Mouse (Mus musculus): ENCODE measurements around the gene Slc7a11. TPM values are rescaled to one million over a fixed set of nuclear protein-coding genes. Genes with fewer than 3 reads are reported as not detected.

Gene Slc7a11
- polyA plus RNA-seq, 1 experiment from 2014 or later = 2.5 TPM

GRCm38 (mm10) chr3:50367175-50367574, 76.2 kb downstream of the Slc7a11 start:
- Histone ChIP-seq H3K9me3 (ENCODE audit: control insufficient read depth, low read length) (no peaks in the 10 kb centered on the region), H3K27ac (replicated peaks; ENCODE audit: low read depth, low read length) (no peak overlapping the region), H3K36me3 (ENCODE audit: control insufficient read depth, insufficient read depth, low read length) (no peaks in the 10 kb centered on the region), H3K4me3 (ENCODE audit: low read depth, low read length) (no peak overlapping the region), H3K27me3 (replicated peaks; ENCODE audit: control insufficient read depth, insufficient read depth, low read length) (no peaks in the 10 kb centered on the region), H3K4me1 (ENCODE audit: control insufficient read depth, insufficient read depth, low read length) (no peaks in the 10 kb centered on the region), H3K9ac (ENCODE audit: low read depth, low read length) (no peak overlapping the region), H3K4me2 (ENCODE audit: low read depth, low read length) (no peak overlapping the region)
- DNase-seq (ENCODE audit: low spot score) (no peak), ATAC-seq (ENCODE audit: low read depth) (no peak)
- WGBS = 65% methylated on average over 3 of the region's 3 CpGs

DNA sequence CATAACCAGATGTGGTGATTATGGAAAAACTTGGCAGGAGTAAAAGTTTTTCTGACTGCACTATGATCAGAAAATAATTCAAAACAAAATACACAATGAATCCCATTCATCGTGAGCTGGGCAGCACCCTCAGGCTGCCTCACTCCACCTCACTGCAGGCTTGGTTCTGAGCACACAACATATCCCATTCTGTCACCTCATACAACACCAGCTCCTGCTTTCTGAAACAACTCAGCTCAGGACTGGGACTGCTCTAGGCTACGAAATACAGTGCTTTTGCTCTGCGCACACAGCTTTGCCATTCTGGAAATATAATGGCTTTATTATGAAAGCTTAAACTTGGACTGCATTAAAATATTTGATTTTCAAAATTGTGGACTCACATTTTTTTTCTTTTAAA, 79.8 kb downstream of the Slc7a11 start:
- ATAC-seq (ENCODE audit: low read depth) = peak; percentile 78; the same call in 1 of the 2 replicates
- Histone ChIP-seq H3K36me3 (ENCODE audit: control insufficient read depth, insufficient read depth, low read length) (no peaks in the 10 kb centered on the region), H3K27me3 (replicated peaks; ENCODE audit: control insufficient read depth, insufficient read depth, low read length) (no peaks in the 10 kb centered on the region), H3K4me3 (ENCODE audit: low read depth, low read length) (no peak overlapping the region), H3K9me3 (ENCODE audit: control insufficient read depth, low read length) (no peaks in the 10 kb centered on the region), H3K9ac (ENCODE audit: low read depth, low read length) (no peak overlapping the region), H3K4me2 (ENCODE audit: low read depth, low read length) (no peak overlapping the region), H3K4me1 (ENCODE audit: control insufficient read depth, insufficient read depth, low read length) (no peaks in the 10 kb centered on the region), H3K27ac (replicated peaks; ENCODE audit: low read depth, low read length) (no peak overlapping the region)
- WGBS = 34% methylated on average over 3 of the region's 3 CpGs
- peak; percentile 44 for DNase-seq (ENCODE audit: low spot score)

- H3K27me3 ChIP-seq (replicated peaks; ENCODE audit: control insufficient read depth, insufficient read depth, low read length) = no peaks in the 10 kb centered on the region
- H3K4me1 ChIP-seq (ENCODE audit: control insufficient read depth, insufficient read depth, low read length) = no peaks in the 10 kb centered on the region; the same call in 1 of the 2 replicates
- no peak overlapping the region; the same call in 1 of the 2 replicates for H3K27ac ChIP-seq (replicated peaks; ENCODE audit: low read depth, low read length)
- WGBS = 48% methylated on average over 1 of the region's 1 CpGs
- H3K4me2 ChIP-seq (ENCODE audit: low read depth, low read length) = no peak overlapping the region
- no peak overlapping the region for H3K9ac ChIP-seq (ENCODE audit: low read depth, low read length)
- H3K4me3 ChIP-seq (ENCODE audit: low read depth, low read length) = no peak overlapping the region
- H3K36me3 ChIP-seq (ENCODE audit: control insufficient read depth, insufficient read depth, low read length) = no peaks in the 10 kb centered on the region
- DNase-seq (ENCODE audit: low spot score) (peak; percentile 67), ATAC-seq (ENCODE audit: low read depth) (peak; percentile 50; the same call in 1 of the 2 replicates)
- no peaks in the 10 kb centered on the region for H3K9me3 ChIP-seq (ENCODE audit: control insufficient read depth, low read length)
These were observed 96.3 kb downstream of the Slc7a11 start for GRCm38 (mm10) chr3:50347081-50347480.

- H3K4me2 ChIP-seq (ENCODE audit: low read depth, low read length) = no peak overlapping the region
- H3K9me3 ChIP-seq (ENCODE audit: control insufficient read depth, low read length) = no peaks in the 10 kb centered on the region
- H3K27me3 ChIP-seq (replicated peaks; ENCODE audit: control insufficient read depth, insufficient read depth, low read length) = no peaks in the 10 kb centered on the region
- 88% methylated on average over 1 of the region's 1 CpGs for WGBS
- no peaks in the 10 kb centered on the region; the same call in 1 of the 2 replicates for H3K4me1 ChIP-seq (ENCODE audit: control insufficient read depth, insufficient read depth, low read length)
- no peak overlapping the region for H3K4me3 ChIP-seq (ENCODE audit: low read depth, low read length)
- H3K9ac ChIP-seq (ENCODE audit: low read depth, low read length) = no peak overlapping the region
- ATAC-seq (ENCODE audit: low read depth) (no peak), DNase-seq (ENCODE audit: low spot score) (peak; percentile 57)
- H3K27ac ChIP-seq (replicated peaks; ENCODE audit: low read depth, low read length) = no peak overlapping the region
- no peaks in the 10 kb centered on the region for H3K36me3 ChIP-seq (ENCODE audit: control insufficient read depth, insufficient read depth, low read length)
These were observed 99.0 kb downstream of the Slc7a11 start for GRCm38 (mm10) chr3:50344411-50344810.

GRCm38 (mm10) chr3:50324524-50324923, 118.9 kb downstream of the Slc7a11 start:
- WGBS = 45% methylated on average over 8 of the region's 8 CpGs
- DNase-seq (ENCODE audit: low spot score) (peak; percentile 41), ATAC-seq (ENCODE audit: low read depth) (no peak)
- Histone ChIP-seq H3K4me1 (ENCODE audit: control insufficient read depth, insufficient read depth, low read length) (no peaks in the 10 kb centered on the region), H3K27ac (replicated peaks; ENCODE audit: low read depth, low read length) (no peak overlapping the region), H3K36me3 (ENCODE audit: control insufficient read depth, insufficient read depth, low read length) (no peaks in the 10 kb centered on the region), H3K9ac (ENCODE audit: low read depth, low read length) (no peak overlapping the region), H3K9me3 (ENCODE audit: control insufficient read depth, low read length) (no peaks in the 10 kb centered on the region), H3K27me3 (replicated peaks; ENCODE audit: control insufficient read depth, insufficient read depth, low read length) (no peaks in the 10 kb centered on the region), H3K4me2 (ENCODE audit: low read depth, low read length) (no peak overlapping the region), H3K4me3 (ENCODE audit: low read depth, low read length) (no peak overlapping the region)

GRCm38 (mm10) chr3:50323881-50324280, 119.5 kb downstream of the Slc7a11 start:
- H3K4me3 ChIP-seq (ENCODE audit: low read depth, low read length) = no peak overlapping the region
- H3K27ac ChIP-seq (replicated peaks; ENCODE audit: low read depth, low read length) = no peak overlapping the region
- no peaks in the 10 kb centered on the region for H3K4me1 ChIP-seq (ENCODE audit: control insufficient read depth, insufficient read depth, low read length)
- H3K9me3 ChIP-seq (ENCODE audit: control insufficient read depth, low read length) = no peaks in the 10 kb centered on the region
- 79% methylated on average over 7 of the region's 7 CpGs for WGBS
- no peaks in the 10 kb centered on the region for H3K27me3 ChIP-seq (replicated peaks; ENCODE audit: control insufficient read depth, insufficient read depth, low read length)
- H3K36me3 ChIP-seq (ENCODE audit: control insufficient read depth, insufficient read depth, low read length) = no peaks in the 10 kb centered on the region
- no peak for ATAC-seq (ENCODE audit: low read depth)
- no peak overlapping the region for H3K4me2 ChIP-seq (ENCODE audit: low read depth, low read length)
- no peak for DNase-seq (ENCODE audit: low spot score)
- H3K9ac ChIP-seq (ENCODE audit: low read depth, low read length) = no peak overlapping the region

DNA sequence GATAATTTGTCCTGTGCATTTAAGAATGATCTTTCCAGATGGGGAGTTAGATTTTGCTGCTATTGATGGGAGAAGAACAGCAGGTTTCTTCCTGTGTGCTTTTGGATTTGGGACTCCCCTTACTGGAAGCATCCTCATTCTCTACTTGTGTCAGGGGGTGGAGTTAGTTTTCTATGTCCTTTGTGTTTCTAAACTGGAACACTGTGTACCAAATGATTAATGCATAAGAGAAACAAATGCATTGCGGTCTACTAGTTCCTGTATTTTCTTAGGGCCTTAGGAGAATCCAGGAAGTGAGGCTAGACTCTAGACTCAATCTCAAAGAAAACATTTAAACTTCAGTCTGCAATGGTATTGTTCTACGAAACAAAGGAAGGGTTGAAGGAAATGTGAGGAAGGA, 122.6 kb downstream of the Slc7a11 start:
- Histone ChIP-seq H3K4me2 (ENCODE audit: low read depth, low read length) (no peak overlapping the region), H3K27me3 (replicated peaks; ENCODE audit: control insufficient read depth, insufficient read depth, low read length) (no peaks in the 10 kb centered on the region), H3K4me1 (ENCODE audit: control insufficient read depth, insufficient read depth, low read length) (no peaks in the 10 kb centered on the region), H3K27ac (replicated peaks; ENCODE audit: low read depth, low read length) (no peak overlapping the region), H3K4me3 (ENCODE audit: low read depth, low read length) (no peak overlapping the region), H3K9ac (ENCODE audit: low read depth, low read length) (no peak overlapping the region), H3K36me3 (ENCODE audit: control insufficient read depth, insufficient read depth, low read length) (no peaks in the 10 kb centered on the region), H3K9me3 (ENCODE audit: control insufficient read depth, low read length) (no peaks in the 10 kb centered on the region)
- 83% methylated on average over 2 of the region's 2 CpGs for WGBS
- ATAC-seq (ENCODE audit: low read depth) (no peak), DNase-seq (ENCODE audit: low spot score) (no peak)

DNA sequence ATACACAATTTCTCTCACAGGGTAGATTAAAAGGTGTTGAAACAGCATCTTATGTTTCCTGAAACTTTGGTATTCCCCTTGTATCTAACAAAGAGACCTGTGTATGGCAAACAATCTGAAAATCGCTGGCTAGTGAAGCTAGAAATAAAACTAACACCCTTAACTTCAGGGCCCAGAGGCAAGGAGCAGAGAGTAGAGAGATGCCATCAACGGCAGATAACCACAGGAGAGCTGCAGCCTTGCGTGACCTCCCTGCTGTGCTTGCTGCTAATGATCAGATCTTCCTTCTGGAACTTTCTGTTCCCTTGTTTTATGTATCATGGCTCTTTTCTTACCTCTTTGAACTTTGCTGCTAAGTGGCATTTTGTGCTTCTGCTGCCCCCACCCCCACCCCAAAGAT, 125.3 kb downstream of the Slc7a11 start:
- no peak overlapping the region for H3K4me2 ChIP-seq (ENCODE audit: low read depth, low read length)
- H3K27me3 ChIP-seq (replicated peaks; ENCODE audit: control insufficient read depth, insufficient read depth, low read length) = no peaks in the 10 kb centered on the region
- H3K4me3 ChIP-seq (ENCODE audit: low read depth, low read length) = no peak overlapping the region
- no peaks in the 10 kb centered on the region for H3K4me1 ChIP-seq (ENCODE audit: control insufficient read depth, insufficient read depth, low read length)
- 44% methylated on average over 3 of the region's 3 CpGs for WGBS
- no peak for ATAC-seq (ENCODE audit: low read depth)
- DNase-seq (ENCODE audit: low spot score) = no peak
- no peaks in the 10 kb centered on the region for H3K36me3 ChIP-seq (ENCODE audit: control insufficient read depth, insufficient read depth, low read length)
- no peak overlapping the region for H3K27ac ChIP-seq (replicated peaks; ENCODE audit: low read depth, low read length)
- H3K9ac ChIP-seq (ENCODE audit: low read depth, low read length) = no peak overlapping the region
- H3K9me3 ChIP-seq (ENCODE audit: control insufficient read depth, low read length) = no peaks in the 10 kb centered on the region

GRCm38 (mm10) chr3:50313816-50314215, 129.6 kb downstream of the Slc7a11 start:
- 74% methylated on average over 3 of the region's 3 CpGs for whole genome bisulfite sequencing
- no peak overlapping the region for H3K9ac ChIP-seq (ENCODE audit: low read depth, low read length)
- DNase-seq (ENCODE audit: low spot score) (peak; percentile 47), ATAC-seq (ENCODE audit: low read depth) (0 out of 2 replicates have a peak, but pooled peaks have one; percentile 57)
- H3K27me3 ChIP-seq (replicated peaks; ENCODE audit: control insufficient read depth, insufficient read depth, low read length) = no peaks in the 10 kb centered on the region
- no peaks in the 10 kb centered on the region for H3K9me3 ChIP-seq (ENCODE audit: control insufficient read depth, low read length)
- no peak overlapping the region for H3K4me3 ChIP-seq (ENCODE audit: low read depth, low read length)
- no peak overlapping the region for H3K4me2 ChIP-seq (ENCODE audit: low read depth, low read length)
- H3K27ac ChIP-seq (replicated peaks; ENCODE audit: low read depth, low read length) = no peak overlapping the region
- H3K36me3 ChIP-seq (ENCODE audit: control insufficient read depth, insufficient read depth, low read length) = no peaks in the 10 kb centered on the region
- H3K4me1 ChIP-seq (ENCODE audit: control insufficient read depth, insufficient read depth, low read length) = no peaks in the 10 kb centered on the region
